Mouse (Mus musculus) kidney, adult 9 months (tissue): ENCODE measurements around the gene Rexo1.

ENCODE experiments used
- DNase-seq: peaks from one replicate; pipeline ENCODE4 v3.0.0; 2022

Gene Rexo1

DNA sequence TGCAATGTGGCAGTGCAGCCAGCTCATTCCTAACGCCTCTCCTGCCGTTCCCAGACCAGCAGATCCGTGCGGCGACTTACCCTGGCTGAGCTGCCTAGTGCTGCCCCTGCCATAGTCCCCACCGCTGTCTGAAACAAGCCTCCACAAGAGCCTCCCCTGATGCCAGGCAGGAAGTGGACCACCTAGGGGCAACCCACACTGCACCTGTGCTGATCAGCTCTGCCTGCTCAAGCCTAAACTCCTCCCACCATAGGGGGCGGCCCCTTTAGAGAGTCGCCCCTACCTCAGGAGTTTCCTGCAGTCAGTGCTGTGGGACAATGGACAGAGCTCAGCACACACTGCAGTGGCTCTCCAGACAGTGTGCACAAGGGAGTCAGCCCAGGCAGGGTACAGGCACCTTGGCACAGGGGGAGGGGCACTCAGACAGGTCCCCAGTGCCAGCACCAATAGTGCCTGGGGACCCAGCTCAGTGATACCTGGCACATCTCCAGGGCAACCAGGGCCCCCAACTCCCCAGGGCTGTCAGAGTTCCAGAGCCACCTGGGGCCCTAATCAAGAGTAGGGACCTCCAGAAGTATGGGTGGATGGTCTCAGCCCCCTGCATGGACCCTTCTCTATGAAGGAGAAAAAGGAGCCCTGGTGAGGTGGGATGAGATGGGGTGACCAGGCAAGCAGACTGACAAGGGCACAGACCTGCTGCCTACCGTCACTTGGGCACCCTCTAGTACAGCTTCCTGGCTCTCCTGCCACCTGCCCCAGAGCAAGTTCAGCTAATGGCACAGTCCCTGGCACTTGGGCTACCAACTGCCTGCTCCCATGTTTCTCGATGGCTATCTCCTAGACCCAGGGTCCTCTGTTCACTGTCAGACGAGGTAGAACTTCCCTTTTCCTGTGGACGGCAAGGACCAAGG, 23.5 kb upstream of the Rexo1 start:
- no peak for DNase-seq

DNA sequence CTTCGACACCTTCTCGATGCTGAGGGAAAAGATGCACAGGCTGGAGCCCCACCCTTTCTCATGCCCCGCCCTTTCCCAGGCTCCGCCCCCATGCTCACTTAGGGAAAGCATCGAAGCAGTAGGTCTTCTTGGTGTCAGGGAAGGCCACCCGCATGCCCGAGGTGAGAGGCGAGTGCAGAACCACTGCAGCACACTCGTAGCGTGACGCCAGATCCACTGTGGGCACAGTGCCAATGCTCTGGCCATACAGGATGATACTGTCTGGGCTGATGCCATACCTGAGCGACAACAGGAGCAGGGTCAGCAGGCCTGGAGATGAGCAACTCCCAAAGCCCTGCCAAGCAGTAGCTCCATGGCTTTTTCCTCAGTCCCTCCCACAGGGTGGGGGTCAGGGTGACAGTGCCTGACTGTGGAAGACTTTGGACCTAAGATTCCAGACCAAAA, 22.7 kb upstream of the Rexo1 start:
- DNase-seq = peak; percentile 86

DNA sequence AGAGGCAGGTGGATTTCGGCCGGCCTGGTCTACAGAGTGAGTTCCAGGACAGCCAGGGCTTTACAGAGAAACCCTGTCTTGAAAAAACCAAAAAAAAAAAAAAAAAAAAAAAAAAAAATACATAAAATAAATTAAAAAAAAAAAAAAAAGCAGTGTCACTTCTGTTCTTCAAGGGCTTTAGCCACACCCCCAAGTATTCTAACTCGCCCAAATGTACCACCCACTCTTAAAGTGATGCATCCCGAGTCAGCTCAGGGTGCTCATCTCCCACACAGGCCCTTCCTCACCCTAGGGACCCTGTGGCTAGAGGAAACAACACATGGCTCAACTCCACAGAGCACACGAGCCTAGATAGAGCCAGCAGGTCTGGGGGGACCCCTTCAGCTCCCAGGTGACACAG, 21.7 kb upstream of the Rexo1 start:
- DNase-seq = no peak

DNA sequence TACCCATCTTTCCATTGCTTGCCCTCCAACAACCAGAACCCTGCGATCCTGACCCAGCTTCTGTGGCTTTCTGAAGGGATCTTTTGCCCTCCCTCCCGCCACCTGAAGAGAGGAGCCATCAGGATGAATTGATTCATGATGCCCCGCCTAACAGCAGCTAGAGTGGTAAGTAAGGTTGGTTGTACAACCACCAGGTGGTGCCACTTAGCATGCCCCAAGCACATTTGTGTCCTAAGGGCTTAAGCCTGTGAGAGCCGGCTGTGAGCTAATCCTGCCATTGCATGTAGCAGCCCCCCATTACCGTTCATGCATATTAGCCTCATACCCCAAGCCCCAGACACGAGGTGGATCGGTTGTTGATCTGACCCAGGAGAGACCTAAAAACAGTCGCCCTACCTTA, 17.6 kb upstream of the Rexo1 start:
- DNase-seq = peak; percentile 81

DNA sequence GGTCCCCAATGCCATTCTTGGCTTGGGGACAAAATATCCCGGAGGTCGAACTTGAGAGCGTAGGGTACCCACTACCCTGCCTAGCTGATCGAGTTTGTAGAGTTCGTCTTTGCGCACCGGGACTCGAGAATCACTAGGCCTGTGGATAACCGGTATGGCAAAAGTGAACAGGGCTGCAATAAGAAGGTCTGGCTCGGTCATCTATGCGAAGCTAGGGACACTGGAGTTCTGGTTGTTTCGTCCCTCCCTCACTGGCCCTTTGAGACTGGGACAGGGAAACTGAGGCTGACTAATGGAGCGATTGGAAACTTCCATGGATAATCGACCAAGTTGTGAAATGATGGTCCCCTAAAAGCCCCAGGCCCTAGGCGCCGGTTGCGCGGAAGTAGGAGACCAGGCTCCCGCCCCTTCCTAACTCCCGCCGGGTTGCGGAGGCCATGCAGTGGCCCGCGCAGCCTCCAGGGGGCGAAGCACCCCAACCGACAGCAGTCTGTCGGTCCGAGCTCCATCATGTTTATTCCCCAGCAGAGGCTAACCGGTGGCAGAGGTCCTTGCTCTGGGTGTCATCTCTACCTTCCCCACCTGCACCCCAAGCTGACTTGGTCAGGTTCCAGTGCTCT, 16.9 kb upstream of the Rexo1 start:
- peak; percentile 89 for DNase-seq

DNA sequence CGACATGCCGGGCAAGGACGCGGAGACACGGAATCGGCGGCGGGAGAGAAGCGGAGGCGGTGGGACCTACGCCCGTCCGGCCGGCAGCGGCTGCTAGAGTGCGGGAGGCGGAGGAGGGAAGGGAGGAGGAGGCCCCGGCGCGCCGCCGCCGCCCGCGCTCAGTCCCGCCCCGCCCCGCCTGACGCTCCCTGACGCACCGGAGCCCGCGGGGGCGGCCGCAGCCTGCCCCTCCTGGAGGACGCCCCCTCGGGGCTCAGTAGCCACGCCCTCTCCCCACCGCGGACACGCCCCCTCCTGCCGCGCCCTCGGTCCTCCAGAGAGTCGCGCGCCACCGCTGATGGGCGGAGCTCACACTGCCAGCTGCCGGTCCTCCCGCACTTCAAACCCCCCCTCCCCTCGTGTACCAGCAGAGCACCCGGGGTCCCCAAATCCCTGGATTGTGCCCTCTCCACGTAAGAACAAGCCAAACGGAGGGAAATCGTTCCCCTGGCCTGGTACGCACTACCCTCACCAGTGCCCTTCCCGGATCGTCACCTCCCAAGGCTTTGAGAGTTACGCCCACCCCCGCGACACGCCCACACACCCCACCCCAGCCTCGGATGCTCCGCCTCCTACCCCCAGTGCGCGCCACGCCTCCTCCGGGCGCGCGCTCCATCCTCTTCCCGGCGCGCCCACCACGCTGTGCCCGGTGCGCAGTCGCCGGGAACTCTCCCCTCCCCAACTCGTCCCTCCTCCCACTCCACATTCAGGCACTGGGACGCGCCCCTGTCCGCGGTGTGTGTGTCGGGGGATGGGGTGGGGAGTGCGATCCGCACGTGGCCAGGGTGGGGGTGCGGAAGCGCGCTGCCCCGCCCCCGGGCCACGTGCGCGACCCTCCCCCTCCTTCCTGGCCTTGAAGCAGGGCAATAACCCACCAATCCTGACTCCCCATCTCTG, 16.1 kb upstream of the Rexo1 start, which contains the start of gene Klf16:
Gene Klf16, minus strand, starts transcription at position 127 of the 936 bp plus-strand sequence.
- peak; percentile 99 for DNase-seq

DNA sequence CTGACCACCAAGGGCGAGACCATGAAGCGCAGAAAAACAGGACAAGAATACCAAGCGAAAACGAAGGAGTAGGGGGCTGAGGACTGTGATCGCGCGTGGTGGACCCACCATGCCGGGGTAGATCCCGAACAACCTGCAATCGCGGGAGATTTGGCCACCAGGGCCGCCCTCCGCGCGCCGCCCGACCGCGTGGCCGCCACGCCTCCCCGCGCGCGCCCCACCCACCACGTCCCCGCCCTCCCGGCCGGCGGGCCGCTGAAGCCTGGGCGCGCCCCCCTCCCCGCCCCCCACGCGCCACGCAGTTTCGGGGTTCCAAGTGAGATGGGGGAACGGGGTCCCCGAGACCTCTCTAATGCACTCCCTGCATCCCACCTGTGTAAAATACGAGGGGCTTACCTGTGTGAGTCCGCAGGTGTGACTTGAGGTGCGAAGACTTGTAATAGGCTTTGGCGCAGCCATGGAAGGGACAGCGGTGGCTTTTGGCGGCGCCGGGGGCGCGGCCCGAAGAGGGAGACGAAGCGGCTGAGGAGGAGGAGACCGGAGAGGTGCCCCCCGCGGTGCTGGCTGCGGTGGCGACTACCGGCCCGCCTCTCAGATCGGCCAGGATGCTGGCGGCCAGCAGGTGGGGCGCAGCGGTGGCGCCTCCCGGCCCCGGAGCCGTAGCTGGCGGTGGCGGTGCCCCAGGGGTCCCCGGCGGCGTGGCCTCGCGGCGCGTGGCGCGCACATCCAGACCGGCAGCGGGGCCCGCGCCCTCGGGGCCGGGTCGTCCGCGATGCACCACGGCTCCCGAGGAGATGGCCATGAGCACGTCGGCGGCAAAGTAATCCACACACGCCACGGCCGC, 15.2 kb upstream of the Rexo1 start:
- DNase-seq = peak; percentile 57

DNA sequence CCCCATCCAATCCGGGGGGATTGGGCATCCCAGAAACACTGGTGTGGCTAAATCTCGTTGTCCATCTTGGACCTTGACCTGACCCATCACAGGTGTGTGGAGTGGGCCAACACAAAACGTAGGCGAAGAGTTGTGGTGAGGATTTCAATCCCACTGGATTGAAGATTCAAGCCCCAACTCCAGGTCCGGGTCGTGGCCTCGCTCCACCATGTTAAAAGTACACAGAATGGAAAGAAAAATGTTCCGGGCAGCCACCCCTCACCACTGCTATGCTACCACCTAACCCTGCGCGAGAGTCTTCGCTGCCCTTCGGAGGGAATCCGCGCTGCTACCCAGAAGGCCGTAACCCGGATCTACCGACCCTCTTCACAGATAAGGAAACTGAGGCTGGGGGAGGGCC, 14.6 kb upstream of the Rexo1 start:
- DNase-seq = no peak

DNA sequence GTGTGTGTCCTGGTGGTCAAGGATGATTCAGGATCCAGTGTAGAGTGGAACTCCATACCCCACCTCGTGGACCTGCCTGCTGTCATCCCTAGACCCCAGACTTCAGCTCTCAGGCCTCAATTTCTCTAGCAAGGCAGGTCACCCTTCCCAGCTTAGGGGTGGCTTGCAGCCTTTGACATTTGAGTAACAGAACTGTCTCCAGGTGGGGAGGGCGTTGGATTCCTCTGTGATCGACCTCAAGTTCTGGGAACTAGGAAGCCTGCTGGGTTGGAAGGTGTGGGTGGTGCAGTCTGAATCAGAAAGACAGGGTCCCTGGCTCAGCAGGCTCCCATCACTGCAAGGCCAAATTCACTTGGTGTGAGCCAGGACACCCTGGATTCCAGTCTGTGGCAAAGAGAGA, 13.5 kb upstream of the Rexo1 start:
- DNase-seq = no peak

DNA sequence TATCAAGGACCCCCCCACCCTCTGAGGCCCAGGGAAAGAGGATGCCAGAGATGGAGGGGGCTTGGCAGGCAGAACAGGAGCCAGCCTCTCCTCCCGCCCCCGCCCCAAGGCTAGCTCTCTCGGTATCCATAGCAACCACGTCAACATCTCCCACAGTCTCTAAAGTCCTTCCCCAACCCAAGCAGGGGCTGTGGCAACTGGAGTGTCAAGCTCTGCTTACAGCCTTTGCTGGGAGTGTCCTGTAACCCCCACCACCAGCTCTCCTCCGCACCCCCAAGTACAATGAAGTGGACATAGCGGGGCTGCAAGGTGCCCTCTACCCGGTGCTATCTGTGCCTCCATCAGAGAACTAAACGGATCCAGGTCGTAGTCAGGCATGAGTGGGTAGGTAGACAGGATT, 12.6 kb upstream of the Rexo1 start:
- no peak for DNase-seq

DNA sequence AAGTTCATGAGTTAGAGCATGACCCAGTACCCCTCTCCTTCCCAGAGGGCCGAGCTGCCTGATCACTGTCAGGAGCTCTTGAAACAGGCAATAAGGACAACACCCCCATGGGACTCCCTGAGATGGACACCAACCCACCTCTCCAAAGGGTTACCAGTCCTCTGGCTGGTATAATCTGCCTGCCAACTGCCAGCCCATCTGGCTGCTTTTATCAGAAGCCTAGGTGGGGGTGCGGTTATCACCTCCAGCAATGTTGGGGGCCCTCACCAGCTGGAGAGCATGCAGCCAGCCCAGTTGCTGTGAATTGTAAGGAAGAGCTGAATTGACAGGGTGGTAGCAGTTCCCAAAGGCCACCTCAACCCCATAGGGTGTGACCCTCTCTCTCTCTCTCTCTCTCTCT, 11.1 kb upstream of the Rexo1 start:
- no peak for DNase-seq

DNA sequence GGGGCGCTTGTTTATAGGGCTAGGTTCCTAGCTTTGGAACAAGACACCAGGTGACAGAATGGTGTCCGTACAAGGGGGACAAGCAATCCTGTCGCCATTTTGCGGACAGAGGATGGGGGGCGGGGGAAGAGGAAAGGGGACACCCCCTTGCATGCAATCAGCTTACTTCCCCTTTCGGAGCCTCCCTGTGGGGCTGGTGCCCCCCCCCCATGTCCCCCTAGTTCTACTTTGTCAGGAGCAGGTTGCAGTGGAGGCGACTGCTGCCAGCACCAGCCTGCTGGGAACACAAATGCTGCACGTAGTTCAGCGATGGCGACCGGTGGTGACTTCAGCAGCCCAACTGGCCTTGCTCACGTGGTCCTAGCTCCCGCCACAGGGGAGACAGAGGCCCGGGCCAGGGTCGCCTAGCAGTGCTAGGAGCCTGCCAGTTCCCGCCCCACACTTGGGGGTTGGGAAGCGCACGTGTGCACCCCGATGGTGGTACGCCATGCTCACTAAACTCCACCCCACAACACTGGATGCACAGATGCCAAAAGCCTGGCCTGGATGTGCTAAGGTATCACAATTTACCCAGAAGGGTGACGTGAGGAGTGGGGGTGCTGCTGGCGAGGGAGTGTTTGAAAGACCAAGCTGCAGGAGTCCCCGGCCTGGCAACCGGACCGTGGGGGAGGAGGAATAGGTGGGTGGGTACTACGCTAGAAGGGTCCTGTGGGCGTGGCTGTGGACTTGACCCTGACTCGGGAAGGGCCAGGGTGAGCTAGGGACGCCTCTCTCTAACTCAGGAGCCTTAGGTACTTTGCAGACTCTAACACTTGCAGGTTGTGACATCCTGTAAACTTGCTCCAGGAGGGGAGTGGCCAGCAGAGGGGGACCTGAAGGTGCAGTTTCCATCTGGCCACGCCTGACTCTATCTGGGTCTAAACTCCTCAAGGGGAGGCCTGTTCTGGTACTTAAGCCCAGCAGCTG, 9.8 kb upstream of the Rexo1 start:
- DNase-seq = no peak

DNA sequence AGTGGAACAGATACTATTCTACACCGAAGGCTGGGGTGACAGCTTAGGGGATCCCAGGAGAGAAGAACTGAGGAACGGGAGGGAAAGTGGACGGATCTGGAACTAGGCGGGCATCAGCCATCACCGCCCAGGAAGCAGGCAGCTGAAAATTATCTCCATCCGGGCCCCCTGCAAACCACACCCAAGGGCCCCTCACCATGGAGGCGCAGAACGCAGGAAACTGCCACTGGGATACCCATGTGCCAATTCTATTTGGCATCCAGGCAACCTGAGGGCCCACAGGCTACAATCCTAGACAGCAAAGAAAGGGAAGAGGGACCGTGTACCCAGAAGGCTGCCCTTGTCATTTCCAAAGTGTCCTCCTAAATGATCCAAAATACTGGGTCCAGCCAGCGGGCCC, 9.1 kb upstream of the Rexo1 start:
- no peak for DNase-seq

DNA sequence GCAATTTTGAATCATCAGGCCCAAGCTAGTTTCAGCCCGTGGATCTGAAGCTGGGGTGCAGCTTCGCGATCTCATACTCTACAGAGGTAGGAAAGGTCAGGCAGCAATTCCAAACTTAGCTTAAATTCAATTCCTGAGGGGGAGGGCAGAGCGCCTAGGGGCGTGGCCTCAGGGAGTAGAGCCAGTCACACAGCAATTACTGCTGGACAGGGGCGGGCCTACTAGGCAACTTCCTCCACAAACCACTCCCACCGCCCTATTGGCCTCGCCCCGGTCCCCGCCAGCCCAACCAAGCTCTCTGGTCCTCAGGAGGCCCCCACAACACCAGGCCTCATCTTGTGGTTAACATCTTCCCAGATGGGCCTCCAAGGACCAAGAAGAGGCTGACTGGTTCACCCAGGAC, 8.3 kb upstream of the Rexo1 start:
- DNase-seq = peak; percentile 80

DNA sequence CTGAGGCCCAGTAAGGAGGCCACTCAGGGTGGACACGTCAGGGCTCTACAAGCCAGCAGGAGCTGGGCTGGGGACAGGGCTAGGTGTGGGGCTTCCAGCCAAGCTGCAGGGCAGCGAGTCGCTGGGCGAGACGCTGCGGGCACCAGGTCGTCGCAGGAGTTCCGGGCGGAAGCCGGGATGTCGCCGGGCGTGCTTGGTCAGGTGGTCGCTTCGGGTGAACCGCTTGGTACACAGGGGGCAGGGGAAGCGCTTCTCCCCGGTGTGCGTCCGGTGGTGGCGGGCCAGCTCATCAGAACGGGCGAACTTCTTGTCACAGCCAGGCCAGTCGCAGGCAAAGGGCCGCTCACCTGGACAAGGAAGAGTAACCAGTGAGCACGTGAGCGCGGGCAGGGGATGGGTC, 7.5 kb upstream of the Rexo1 start:
- no peak for DNase-seq

DNA sequence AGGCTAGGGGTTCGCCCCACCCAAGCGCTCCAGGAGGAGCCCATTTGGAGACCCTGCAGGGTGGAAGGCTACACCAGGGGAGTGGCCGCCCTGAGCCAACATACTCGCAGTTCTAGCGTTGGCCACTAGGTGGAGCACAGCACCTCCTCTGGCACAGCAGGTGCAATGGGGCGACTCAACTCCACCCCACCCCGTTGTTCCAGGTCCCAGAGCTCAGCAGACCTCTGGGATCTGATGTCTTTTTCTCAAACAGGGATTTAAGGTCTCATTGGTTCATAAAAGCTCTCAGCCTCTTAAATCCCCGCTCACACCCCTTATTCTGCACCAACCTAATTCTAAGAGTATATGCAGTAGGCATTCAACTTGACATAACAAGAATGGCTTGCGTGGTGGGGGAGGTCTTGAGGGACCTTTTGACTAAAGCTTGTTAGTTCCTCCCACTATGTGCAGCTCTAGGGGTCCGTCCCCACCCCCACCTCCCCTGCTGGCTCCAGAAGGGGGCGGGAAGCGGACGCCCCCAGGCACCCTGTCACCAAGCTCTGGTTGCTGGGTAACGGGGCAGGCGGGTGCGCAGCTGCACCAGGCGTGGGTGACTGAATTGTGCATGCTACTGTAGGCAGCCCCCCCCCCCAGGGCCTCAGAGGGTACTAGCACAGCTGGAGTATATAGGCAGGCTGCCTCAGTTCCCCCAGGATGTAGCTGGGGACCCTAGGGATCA, 5.2 kb upstream of the Rexo1 start:
- DNase-seq = peak; percentile 88

DNA sequence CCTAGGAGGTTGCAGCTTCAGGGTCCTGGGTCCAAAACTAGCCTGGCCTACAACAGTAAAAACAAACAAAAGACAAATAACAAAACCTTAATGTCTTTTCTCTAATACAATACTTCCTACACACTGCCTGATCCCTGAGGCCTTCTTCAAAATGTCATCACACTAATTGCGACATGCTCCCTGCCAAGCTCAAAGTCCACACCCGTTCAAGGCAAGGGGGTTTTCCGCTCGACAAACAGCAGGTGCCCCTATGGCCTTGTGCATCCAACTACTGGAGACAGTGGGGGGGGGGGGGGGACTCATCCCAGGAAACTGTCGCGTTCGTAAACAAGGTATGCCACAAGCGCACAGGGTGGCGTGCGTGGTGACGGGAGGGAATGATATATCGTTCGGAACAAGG, 739 bp downstream of the Rexo1 start:
- DNase-seq = peak; percentile 56

DNA sequence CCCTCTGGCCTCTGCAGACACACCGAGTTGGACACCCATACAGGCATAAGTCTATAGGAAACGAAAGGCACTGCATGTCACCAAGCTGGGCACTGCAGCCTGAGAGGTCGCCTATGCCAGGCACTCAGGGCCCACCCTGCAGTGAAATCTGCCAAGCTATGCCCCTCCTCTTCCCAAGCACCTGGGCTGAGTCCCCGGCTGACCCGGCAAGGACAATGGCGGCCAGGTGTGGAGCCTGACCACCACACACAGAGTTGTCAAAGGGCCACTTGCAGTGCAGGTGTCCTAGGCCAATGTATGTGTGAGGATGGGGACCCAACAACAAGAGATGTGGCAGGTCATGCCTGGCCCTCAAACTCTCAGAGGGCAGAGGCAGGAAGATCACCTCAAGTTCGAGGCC, 1.9 kb downstream of the Rexo1 start:
- DNase-seq = no peak

DNA sequence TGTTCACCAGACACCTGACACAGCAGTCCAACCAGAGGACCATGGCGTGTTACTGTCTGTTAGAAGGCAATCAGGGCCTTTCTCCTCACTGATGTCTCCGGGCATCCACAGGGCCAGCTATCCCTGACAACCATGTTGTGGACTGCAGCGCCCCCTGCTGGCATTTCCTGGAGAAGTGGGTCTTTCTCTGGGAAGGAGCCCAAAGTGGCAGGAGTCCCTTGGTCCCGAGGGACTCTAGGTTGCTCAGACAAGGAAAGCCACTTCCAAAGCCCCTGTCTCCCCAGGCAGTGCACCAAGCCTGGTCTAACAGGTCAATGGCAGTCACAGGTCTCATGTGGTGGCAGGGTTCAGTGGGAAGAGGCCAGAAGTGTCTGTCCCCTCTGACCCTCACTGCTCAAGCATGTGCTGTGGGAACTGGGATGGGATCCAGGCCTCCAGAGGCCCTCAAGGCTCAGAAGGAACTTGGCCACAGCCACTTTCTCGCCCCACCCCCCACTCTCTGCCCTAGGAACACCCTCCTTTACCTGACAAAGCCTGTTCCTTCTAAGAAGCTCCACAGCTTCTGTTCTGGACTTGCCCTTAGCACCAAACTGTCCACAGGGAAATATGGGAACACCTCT, 3.9 kb downstream of the Rexo1 start:
- peak; percentile 88 for DNase-seq

DNA sequence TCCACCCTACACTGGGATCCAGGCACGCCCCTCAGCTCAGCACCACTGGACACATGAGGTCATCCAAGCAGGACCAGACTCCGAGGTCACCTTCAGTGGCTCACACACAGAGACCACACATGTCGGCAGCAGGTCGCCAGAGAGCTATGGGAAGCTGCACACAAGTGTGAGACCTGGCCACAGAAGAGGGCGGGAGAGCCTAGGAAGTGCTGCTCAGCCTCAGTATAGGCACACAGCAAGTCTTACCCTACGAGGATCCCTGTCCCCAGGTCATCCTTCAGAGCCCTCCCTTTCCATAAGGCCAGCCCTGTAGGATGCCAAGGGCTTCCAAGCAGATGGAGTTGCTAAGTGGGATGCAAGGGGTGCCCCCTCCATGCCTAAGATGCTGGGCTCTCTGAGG, 7.4 kb downstream of the Rexo1 start:
- no peak for DNase-seq
